Mouse (Mus musculus) left cerebral cortex, adult 9 months (tissue): ENCODE data around the gene Crx.
"Not testable (repeated sequence)": the region's sequence is repeated elsewhere in the genome, so short reads cannot be mapped to it uniquely, and the experiment has no call there.

Source experiments
- DNase-seq, 2 experiments: peaks; one replicate each; pipeline ENCODE4 v3.0.0; 2022; ENCODE audit warnings: low spot score in 2 of 2

Gene Crx

DNA sequence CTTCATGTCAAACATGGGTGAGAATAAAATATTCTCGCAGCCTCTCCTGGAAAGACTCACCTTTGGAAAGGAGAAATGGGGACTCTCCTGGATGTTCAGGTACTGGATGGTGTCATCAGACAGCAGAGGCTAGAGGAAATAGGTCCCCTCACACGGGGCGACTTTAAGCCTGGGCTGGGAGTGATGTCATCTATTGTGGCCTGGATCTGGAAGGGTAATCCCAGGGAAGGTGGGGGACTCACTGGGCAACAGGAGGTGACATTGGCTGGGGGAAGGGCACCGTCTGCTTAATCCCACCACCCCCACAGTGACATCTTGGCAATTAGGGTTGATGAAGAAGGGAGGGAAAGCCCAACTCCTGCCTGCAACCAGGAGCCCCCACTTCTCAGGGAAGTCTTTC lies at the start of gene Crx:
TSS of gene Crx (minus strand) at position 213 of the 400 bp plus-strand sequence.
- no peak for DNase-seq

- peak; percentile 80 to 93 for DNase-seq
Observed at GRCm38 (mm10) chr7:15922220-15922773, 42.5 kb upstream of the Crx start, which contains the start of gene Selenow. Gene Selenow (minus strand): TSS chr7:15922402.

DNA sequence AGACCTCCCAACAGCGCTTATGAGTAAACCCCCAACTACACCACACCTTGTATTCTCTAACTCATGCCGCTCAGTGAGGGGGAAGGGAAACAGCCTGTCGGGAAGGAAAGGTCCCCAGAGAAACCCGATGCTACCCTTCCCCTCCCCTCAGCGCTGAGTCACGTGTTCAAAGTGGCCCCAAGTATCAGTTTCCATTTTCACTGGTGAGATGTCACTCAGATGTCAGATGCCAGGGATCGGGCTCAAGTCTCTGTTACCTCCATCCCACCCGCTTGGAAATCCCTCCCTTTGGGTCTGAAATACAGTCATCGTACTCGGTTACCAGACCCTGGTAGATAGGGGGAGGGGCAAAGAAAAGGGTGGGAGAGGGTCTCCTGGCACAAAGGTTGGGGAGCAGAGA lies 42.0 kb upstream of the Crx start:
- DNase-seq: peak in 1 of 2 experiments; percentile 45

- no peak for DNase-seq
Observed at GRCm38 (mm10) chr7:15920645-15921190, 41.0 kb upstream of the Crx start.

DNA sequence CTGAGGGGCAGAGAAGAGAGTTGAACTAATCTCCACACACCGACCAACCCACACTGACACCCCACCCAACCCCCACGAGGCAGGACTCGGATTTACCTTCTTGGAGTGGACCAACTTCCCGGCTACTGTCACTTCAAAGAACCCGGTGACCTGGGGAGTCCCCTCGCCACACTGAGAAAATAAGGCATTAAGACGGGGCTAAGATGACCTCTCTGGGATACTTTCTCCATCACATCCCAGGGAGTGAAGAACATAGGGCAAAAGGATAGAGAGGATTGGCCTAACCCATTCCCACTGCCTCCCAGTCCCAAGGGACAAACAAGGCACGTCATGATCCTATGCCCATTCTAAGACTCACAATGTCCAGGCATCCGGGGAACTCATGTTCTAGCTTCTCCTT lies 40.2 kb upstream of the Crx start:
- DNase-seq: no peak

DNA sequence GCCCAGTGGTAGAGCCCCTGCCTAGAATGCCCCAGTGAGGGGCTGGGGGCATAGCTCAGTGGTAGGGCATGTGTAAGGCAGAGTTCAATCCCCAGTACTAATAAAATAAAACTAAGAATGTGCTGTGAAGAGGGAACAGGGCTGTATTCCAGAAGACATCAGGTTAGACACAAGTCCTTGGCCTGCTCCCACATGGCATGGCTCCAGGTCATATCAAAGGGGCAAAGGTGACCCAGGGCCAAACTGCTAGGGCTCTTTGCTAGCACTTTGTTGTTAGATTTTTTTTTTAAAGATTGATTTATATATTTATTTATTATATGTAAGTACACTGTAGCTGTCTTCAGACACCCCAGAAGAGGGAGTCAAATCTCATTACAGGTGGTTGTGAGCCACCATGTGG lies 38.6 kb upstream of the Crx start:
- no peak for DNase-seq

GRCm38 (mm10) chr7:15916996-15917395 lies 37.2 kb upstream of the Crx start:
- no peak for DNase-seq

GRCm38 (mm10) chr7:15916134-15916723 lies 36.5 kb upstream of the Crx start:
- DNase-seq: no peak

- not testable (repeated sequence) for DNase-seq
Observed at GRCm38 (mm10) chr7:15915695-15916094, 35.9 kb upstream of the Crx start.

DNA sequence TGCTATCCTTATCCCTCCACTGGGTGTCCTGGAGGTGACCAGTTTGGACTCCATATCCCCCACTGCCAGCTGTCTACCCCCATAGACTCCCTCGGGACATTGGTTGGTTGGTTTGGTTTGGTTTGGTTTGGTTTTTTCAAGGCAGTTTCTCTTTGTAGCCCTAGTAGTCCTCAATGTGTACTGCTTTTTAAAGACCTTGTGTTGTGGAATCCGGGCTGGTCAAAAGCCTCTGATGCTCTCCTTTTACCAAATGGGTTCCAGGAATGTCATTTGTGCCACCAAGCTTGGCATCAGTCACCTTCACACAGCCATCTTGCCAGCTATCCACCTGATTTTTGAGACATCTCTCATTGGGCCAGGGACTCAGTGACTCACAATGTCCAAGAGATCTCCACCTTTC lies 35.0 kb upstream of the Crx start:
- no peak for DNase-seq

DNA sequence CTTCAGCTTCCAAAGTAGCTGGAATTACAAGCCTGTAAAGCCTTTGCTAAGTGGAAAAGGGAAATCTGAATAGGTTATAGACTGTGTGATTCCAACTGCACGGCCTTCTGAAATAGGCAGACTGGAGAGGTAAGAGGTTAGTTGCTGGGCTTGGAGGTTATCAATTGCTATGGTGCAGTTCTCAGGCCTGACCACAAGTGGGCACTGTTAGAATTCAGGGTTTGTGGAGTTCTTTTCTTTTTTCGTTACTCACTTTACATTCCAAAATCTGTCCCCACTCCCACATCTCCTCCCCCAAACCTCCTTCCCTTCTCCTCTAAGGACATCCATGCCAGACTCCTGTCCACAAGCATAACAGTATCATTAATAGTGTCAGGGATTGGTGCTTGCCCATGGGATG lies 34.5 kb upstream of the Crx start:
- no peak for DNase-seq

- DNase-seq: peak in 1 of 2 experiments; percentile 68
Observed at GRCm38 (mm10) chr7:15912183-15912582, 32.4 kb upstream of the Crx start.

DNA sequence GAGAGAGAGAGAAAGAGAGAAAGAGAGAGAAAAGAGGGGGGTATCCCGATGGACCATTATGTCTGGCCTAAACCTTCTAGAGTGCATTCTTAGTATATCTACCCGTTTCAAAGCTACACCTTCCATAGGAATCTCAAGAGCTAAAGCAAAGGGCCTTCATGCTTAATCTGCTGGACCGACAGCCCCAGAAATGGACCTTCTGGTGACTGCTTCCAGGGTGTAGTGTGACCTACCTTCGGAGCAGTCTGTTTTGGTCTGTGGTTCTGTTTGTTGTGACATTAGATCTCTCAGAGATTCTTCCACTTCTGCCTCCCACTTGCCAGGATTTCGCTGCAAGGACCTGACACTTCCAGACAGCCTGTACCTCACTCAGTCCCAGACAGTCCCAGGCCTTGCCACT lies 30.8 kb upstream of the Crx start:
- no peak for DNase-seq

DNA sequence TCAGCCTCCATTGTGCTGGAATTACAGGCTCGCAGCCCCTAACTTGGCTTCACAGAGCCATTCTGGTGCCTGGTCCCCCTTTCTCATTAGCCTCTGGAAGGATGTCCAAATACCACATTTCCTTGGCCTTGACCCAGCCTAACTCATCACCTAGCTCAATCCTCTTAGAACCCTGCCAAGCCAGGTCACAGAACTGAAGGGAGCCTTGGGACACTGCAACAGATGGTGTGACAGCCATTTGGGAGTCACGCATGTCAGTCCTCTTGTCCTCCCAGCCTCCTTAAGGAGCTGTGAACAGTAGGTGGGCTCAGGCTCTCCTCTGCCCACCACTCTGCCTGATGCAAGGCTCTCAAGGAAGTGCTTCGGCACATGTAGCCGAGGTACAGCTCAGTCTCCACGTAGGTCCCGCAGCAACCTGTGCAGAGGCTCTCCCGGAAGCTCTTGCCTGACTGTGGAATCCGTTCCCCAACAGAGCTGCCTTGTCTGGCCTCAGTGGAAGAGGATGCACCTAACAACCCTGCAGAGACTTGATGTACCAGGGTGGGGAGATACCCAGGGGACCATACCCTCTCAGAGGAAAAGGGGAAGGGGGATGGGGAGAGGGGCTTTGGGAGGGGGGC lies 28.3 kb upstream of the Crx start:
- no peak for DNase-seq

- no peak for DNase-seq
Observed at GRCm38 (mm10) chr7:15906602-15907001, 26.8 kb upstream of the Crx start.

- DNase-seq: no peak
Observed at GRCm38 (mm10) chr7:15905861-15906260, 26.1 kb upstream of the Crx start.

DNA sequence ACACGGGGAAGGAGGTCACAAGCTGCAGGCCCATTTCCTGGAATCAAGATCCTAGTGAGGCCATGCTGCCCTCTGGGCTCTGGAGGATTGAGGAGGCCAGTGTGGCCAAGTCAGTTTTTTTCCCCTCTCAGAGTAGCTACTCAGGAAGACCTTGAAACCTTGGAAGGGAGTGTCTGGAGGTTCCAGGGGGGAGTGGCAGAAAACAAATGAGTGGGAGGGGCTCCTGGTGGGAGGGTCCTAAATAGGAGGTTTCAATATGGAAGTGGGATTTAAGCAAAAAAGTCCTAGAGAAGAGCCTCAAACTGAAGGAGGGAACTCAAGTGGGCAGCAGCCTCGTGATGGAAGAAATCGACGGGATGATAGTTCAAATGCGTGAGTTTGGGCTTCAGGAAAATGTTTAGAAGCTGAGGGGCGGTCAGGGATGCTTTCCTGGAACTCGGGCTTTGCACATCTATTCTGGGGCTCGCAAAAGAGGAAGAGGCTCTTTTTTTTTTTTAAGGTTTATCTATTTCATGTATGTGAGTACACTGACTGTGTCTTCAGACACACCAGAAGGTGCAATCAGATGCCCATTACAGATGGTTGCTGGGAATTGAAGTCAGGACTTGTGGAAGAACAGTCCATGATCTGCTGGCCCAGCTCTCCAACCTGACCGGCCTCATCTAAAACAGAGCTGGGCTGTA lies 21.7 kb upstream of the Crx start:
- no peak for DNase-seq

DNA sequence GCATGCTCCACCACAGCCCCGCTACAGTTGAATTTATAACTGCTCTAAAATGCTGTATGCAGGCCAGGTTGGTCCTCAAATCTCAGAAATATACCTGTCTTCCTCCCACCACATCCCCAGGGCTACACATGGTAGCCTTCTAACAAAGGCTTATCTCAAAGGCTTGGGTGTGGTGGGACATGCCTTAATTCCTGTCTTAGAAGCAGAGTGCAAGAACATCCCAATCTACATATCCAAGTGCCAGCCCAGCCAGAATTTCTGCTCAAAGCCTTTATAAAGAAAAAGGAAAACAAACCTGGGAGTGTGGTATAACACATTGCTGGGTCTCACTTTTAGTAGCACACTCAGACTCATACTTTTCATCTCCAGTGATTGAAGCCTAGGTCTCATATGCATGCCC lies 14.5 kb upstream of the Crx start:
- no peak for DNase-seq

- DNase-seq: no peak
Observed at GRCm38 (mm10) chr7:15884127-15884526, 4.4 kb upstream of the Crx start.

- no peak for DNase-seq
Observed at GRCm38 (mm10) chr7:15882317-15882716, 2.5 kb upstream of the Crx start, which contains the start of gene Crxos. Gene Crxos (plus strand): TSS chr7:15882617.

- DNase-seq: no peak
Observed at GRCm38 (mm10) chr7:15881831-15882230, 2.1 kb upstream of the Crx start.

DNA sequence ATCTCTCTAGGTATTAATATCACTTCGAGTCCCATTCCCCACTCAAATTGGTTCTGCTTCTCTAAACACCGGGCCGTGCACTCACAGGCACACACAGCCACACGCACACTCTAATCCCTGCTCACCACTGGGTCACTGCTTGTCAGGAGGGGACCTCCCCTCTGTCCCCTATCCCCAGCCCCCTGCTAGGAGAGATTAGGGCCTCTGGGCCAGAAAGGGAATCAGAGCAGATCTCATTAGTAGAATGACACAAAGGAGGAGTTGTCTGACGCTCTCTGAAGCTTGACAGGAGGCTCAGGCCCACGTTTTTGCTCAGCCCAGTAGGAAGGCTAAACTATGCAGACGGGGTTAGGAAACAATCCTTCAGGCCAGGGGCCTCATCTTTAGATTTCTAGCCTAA lies 1.6 kb upstream of the Crx start:
- DNase-seq: no peak

DNA sequence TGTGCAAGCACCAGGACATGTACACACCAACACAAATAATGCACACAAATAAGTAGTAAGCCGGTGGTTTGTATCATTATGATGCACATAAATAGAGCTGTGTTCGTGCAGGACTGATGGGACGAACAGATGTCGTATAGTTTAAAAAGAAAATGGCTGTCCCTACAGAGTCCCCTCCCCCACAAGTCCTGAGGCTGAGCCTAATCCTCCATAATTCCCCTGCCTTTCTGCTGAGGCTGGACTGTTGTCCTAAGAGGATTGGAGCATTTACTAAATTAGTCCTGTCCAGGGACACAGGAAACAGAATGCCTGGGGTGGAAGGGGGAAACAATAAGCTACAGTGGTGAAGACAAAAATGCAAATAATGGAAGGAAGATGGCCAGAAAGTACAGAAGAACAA lies 15.7 kb downstream of the Crx start:
- DNase-seq: no peak
